Mouse (Mus musculus) limb, embryonic 15.5 days (tissue): ENCODE measurements around the gene Szt2. TPM values are rescaled to one million over a fixed set of nuclear protein-coding genes. Genes with fewer than 3 reads are reported as not detected.

ENCODE experiments used
- ATAC-seq: fragments of 200-750 bp; cut with Nextera tagmentation; 2 replicates; pipeline ENCODE4 v1.8.0; 2017; ENCODE audit warnings: low read depth, moderate TSS enrichment; ENCODE audit not compliant: insufficient number of reproducible peaks, low FRiP score, low TSS enrichment
- H3K27ac ChIP-seq: fragments of 300-500 bp; sonication (generic); 2 replicates; pipeline ENCODE4 v1.5.1; 2015; ENCODE audit warnings: moderate library complexity, mild to moderate bottlenecking, inconsistent platforms
- H3K27me3 ChIP-seq: fragments of 300-500 bp; sonication (generic); 2 replicates; pipeline ENCODE4 v1.6.1; 2015; ENCODE audit warnings: inconsistent platforms
- H3K36me3 ChIP-seq: fragments of 300-500 bp; sonication (generic); 2 replicates; pipeline ENCODE4 v1.6.1; 2015; ENCODE audit warnings: inconsistent platforms
- H3K4me1 ChIP-seq: fragments of 300-500 bp; sonication (generic); 2 replicates; pipeline ENCODE4 v1.6.1; 2015; ENCODE audit warnings: inconsistent platforms
- H3K4me2 ChIP-seq: fragments of 300-500 bp; sonication (generic); 2 replicates; pipeline ENCODE4 v1.6.1; 2015; ENCODE audit warnings: mild to moderate bottlenecking, inconsistent platforms
- H3K4me3 ChIP-seq: fragments of 300-500 bp; sonication (generic); 2 replicates; pipeline ENCODE4 v1.5.1; 2015; ENCODE audit warnings: mild to moderate bottlenecking, inconsistent platforms
- H3K9ac ChIP-seq: fragments of 300-500 bp; sonication (generic); 2 replicates; pipeline ENCODE4 v1.6.1; 2015; ENCODE audit warnings: inconsistent platforms
- H3K9me3 ChIP-seq: fragments of 300-500 bp; sonication (generic); 2 replicates; pipeline ENCODE4 v1.6.1; 2016; ENCODE audit warnings: inconsistent platforms
- WGBS: fragments of 180-500 bp; shearing (Covaris S2); methylation state at CpG from one replicate; pipeline ENCODE4 v1.1.7; 2015; 5-methylcytosine and 5-hydroxymethylcytosine counted together
- polyA plus RNA-seq: library from polyadenylated mRNA; unstranded; fragments of >200 nt; fragmentation: Nextera tagmentation; extraction: Ambion mirVana; gene quantifications from 2 replicates; pipeline ENCODE4 v1.2.1, GENCODE M21; 2015

Gene Szt2
- polyA plus RNA-seq, 1 experiment from 2014 or later = 7.9 TPM

GRCm38 (mm10) chr4:118364641-118365040 lies 44.4 kb downstream of the Szt2 start:
- Histone ChIP-seq H3K9ac (no peak overlapping the region), H3K36me3 (peaks cover 73% of the 10 kb centered on the region), H3K9me3 (no peaks in the 10 kb centered on the region), H3K4me3 (no peak overlapping the region), H3K27me3 (no peaks in the 10 kb centered on the region), H3K27ac (no peak overlapping the region), H3K4me2 (no peak overlapping the region), H3K4me1 (peaks cover 12% of the 10 kb centered on the region)
- WGBS = 92% methylated on average over 13 of the region's 13 CpGs
- no peak for ATAC-seq

- peaks cover 66% of the 10 kb centered on the region for H3K36me3 ChIP-seq
Observed at GRCm38 (mm10) chr4:118363985-118364384, 45.1 kb downstream of the Szt2 start.

DNA sequence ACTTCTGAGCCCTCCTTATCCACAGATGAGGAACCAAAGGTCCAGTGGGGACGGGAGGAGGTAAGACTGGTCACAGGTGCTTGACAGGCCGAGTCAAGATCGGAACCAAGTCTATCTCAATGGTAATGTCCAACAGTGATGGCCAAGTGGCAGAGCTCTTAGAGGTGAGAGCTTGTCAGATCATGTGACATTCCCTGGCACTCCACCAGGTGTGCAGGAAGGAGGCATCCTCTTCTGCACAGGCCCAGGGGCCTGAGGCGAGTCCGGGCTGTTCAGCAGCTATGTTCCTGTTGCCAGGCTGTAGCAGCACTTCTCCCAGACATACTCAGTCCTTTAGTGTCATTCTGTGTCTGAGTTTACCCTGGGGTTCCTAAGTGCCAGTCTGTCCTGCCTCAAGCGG lies 46.2 kb downstream of the Szt2 start:
- H3K27me3 ChIP-seq = no peaks in the 10 kb centered on the region
- no peak overlapping the region for H3K9ac ChIP-seq
- H3K9me3 ChIP-seq = no peaks in the 10 kb centered on the region
- H3K36me3 ChIP-seq = peaks cover 55% of the 10 kb centered on the region
- H3K4me3 ChIP-seq = no peak overlapping the region
- H3K4me1 ChIP-seq = peaks cover 16% of the 10 kb centered on the region
- no peak overlapping the region for H3K4me2 ChIP-seq
- H3K27ac ChIP-seq = no peak overlapping the region
- 84% methylated on average over 6 of the region's 6 CpGs for WGBS
- ATAC-seq = no peak

More at GRCm38 (mm10) chr4:118363985-118364384, 45.1 kb downstream of the Szt2 start:
- Histone ChIP-seq H3K4me2 (no peak overlapping the region), H3K27ac (no peak overlapping the region), H3K9me3 (no peaks in the 10 kb centered on the region), H3K27me3 (no peaks in the 10 kb centered on the region), H3K9ac (no peak overlapping the region), H3K4me3 (no peak overlapping the region), H3K4me1 (peaks cover 16% of the 10 kb centered on the region)
- no peak for ATAC-seq
- WGBS = 99% methylated on average over 3 of the region's 3 CpGs

DNA sequence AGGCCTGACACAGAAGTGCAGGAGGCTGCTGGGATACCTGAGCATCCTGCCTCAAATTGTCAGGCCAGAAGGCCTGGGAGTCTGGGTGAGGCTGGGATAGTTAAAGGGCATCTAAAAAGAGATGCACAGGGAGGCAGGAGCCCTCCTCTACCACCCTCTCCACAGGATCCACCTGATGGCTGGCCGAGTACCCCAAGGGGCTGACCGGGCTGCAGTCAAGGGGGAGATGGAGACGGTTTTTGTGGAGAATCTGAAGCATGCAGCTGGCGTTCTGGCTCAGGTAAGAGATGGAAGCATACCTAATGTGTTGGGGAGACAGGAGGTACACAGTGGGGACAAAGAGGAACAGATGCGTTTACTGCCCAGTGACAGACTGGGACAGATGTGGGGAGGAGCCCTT lies 47.6 kb downstream of the Szt2 start:
- Histone ChIP-seq H3K4me2 (no peak overlapping the region), H3K4me1 (peaks cover 16% of the 10 kb centered on the region), H3K9ac (no peak overlapping the region), H3K27me3 (no peaks in the 10 kb centered on the region), H3K4me3 (no peak overlapping the region), H3K36me3 (peaks cover 47% of the 10 kb centered on the region), H3K27ac (no peak overlapping the region), H3K9me3 (no peaks in the 10 kb centered on the region)
- WGBS = 88% methylated on average over 5 of the region's 5 CpGs
- ATAC-seq = no peak

DNA sequence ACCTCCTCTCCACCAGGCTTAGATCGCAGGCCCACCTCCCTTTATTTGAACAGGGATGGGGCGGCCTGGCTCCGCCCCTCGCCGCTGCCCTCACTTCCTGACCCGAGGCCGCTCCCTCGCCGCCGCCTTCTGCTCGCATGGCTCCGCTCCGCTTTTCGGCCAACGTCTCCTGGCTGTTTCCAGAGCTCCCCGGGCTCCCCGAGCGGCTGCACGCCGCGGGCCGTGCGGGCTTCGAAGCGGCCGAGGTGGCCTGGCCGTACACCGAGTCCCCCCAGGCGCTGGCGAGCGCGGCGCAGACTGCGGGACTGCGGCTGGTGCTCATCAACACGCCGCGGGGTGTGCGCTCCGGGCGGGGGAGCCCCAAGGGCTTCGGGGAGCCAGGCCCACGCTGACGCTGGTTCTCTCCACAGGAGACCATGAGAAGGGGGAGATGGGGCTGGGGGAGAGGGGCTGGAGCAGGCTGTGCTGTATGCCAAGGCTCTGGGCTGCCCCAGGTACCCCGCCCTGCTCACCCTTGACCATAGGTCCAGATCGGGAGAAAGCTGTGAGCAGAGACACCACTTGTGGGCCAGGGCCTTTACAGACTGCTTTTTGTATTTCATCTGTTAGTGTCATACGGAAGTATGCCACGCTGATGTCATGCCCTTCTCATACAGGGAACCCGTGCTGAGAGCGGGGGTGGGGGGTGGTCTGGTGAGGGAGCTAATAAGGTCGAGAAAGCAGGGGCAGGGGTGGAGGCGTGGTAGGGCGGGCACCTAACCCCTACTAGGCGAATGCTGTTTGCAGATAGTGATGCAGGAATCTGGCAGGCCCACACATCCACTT lies 49.0 kb downstream of the Szt2 start:
- peak; percentile 80 for ATAC-seq
- no peaks in the 10 kb centered on the region for H3K9me3 ChIP-seq
- H3K4me1 ChIP-seq = peaks cover 16% of the 10 kb centered on the region
- 1% methylated on average over 54 of the region's 54 CpGs for WGBS
- H3K9ac ChIP-seq = peak overlapping the region; percentile 82
- peaks cover 34% of the 10 kb centered on the region for H3K36me3 ChIP-seq
- H3K27me3 ChIP-seq = no peaks in the 10 kb centered on the region
- H3K4me2 ChIP-seq = peak overlapping the region; percentile 91
- peak overlapping the region; percentile 73 for H3K4me3 ChIP-seq
- H3K27ac ChIP-seq = peak overlapping the region; percentile 90

GRCm38 (mm10) chr4:118359211-118359895 lies 49.7 kb downstream of the Szt2 start:
- H3K27me3 ChIP-seq = no peaks in the 10 kb centered on the region
- H3K4me3 ChIP-seq = peak overlapping the region; percentile 73
- peaks cover 16% of the 10 kb centered on the region for H3K4me1 ChIP-seq
- 13% methylated on average over 21 of the region's 21 CpGs for WGBS
- H3K4me2 ChIP-seq = peak overlapping the region; percentile 91
- peak overlapping the region; percentile 90 for H3K27ac ChIP-seq
- no peaks in the 10 kb centered on the region for H3K9me3 ChIP-seq
- peak overlapping the region; percentile 82 for H3K9ac ChIP-seq
- peak; percentile 17 for ATAC-seq
- H3K36me3 ChIP-seq = peaks cover 26% of the 10 kb centered on the region

DNA sequence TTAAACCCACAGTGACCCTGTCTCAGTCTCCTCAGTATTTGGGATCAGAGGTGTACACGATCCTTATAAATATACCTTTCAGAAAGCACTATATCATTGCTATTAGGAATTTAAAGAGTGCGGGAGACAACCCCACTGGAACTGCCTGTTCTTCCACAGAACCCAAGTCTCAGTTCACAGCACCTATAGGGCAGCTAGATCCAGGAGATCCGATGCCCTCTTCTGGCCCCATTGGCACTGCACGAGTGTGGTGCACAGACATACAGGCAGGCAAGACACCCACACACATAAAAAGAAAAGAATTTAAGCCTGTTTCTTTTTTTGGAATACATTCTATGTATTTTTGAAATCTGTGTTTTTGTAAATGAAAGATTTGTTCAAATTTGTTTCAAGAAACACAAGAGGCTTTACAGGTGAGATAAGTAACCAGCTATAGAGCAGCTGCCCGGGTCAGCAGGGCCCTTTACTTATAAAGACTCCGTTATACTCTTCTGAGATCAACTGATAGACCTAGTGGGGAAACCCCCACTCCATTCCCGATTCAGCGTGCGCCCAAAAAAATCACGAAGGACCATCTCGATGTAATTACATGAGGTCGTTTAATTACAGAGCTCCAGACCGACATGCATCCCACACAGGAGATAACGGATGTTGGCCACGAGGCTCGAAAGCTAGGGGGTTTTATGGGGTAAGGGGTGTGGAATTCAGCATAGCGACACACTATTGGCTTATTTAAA lies 50.7 kb downstream of the Szt2 start:
- Histone ChIP-seq H3K9me3 (no peaks in the 10 kb centered on the region), H3K36me3 (peaks cover 17% of the 10 kb centered on the region), H3K4me2 (no peak overlapping the region), H3K4me3 (no peak overlapping the region), H3K27me3 (no peaks in the 10 kb centered on the region), H3K9ac (no peak overlapping the region), H3K27ac (no peak overlapping the region), H3K4me1 (peaks cover 16% of the 10 kb centered on the region)
- ATAC-seq = no peak
- WGBS = 76% methylated on average over 17 of the region's 17 CpGs

DNA sequence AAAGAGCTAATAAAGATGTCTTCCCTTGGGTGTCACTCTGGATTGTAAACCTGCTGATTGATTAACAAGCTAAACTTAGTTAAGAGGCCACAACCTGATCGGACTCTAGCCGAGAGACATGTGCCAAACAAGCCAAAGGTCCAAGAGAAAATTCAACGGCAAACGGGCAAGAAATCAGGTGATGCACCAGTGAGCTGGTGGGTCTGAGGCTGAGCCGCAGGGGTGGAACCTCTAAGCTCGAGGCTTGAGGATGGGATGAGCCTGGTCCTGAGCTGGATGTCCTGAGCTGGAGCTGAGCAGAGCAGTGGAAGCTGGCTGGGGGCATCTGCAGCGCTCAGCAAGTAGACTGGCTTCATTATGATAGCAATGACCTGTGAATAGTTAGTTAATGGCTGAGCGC lies 51.6 kb downstream of the Szt2 start:
- Histone ChIP-seq H3K4me3 (no peak overlapping the region), H3K36me3 (peaks cover 9% of the 10 kb centered on the region), H3K4me2 (no peak overlapping the region), H3K4me1 (peaks cover 16% of the 10 kb centered on the region), H3K27me3 (no peaks in the 10 kb centered on the region), H3K27ac (no peak overlapping the region), H3K9me3 (no peaks in the 10 kb centered on the region), H3K9ac (no peak overlapping the region)
- ATAC-seq = no peak
- 67% methylated on average over 8 of the region's 8 CpGs for WGBS

DNA sequence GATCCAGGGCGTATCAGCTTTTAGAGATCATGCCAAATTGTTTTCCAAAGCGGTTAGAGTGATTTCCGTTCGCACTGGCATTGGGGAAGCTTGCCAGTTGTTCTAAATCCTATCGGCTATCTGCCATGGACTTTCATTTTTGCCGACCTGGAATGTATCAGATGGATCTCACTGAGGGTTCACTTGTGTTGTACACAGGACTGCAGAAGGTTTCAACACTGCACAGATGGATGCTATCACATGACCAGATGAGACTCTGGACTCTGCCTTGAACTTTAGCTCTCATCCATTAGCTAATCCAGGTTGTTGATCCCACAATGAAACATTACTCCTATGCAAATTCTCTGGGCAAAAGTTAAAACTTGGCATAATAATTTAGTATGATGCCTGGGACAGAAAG lies 52.3 kb downstream of the Szt2 start:
- Histone ChIP-seq H3K4me1 (peaks cover 16% of the 10 kb centered on the region), H3K9ac (no peak overlapping the region), H3K27ac (no peak overlapping the region), H3K4me2 (no peak overlapping the region), H3K36me3 (peaks cover 1% of the 10 kb centered on the region; the same call in 1 of the 2 replicates), H3K9me3 (no peaks in the 10 kb centered on the region), H3K4me3 (no peak overlapping the region), H3K27me3 (no peaks in the 10 kb centered on the region)
- no peak for ATAC-seq
- WGBS = 81% methylated on average over 6 of the region's 6 CpGs

- no peak overlapping the region for H3K4me2 ChIP-seq
- no peaks in the 10 kb centered on the region for H3K27me3 ChIP-seq
- WGBS = 76% methylated on average over 3 of the region's 3 CpGs
- H3K27ac ChIP-seq = no peak overlapping the region
- H3K9ac ChIP-seq = no peak overlapping the region
- H3K4me3 ChIP-seq = no peak overlapping the region
- ATAC-seq = no peak
- H3K4me1 ChIP-seq = peaks cover 3% of the 10 kb centered on the region; the same call in 1 of the 2 replicates
- no peaks in the 10 kb centered on the region for H3K9me3 ChIP-seq
- no peaks in the 10 kb centered on the region for H3K36me3 ChIP-seq
Observed at GRCm38 (mm10) chr4:118354289-118354688, 54.8 kb downstream of the Szt2 start.

DNA sequence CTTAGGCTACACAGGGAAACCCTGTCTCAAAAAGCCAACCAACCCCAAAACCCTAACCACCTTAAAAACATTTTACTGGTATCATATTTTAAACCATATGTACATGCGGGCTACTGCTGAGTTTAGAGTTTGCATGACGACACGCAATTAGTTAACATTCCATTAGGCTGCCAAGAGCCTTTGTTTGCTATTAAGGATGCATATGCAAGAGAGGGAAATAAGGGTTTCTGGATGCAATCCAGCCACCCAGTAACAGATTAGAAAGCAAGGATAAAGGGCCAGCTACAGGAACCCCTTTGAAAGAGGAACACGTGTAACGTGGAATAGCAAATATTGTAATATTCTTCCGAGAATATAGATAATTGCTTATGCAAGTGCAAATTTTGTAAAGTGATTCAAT lies 55.4 kb downstream of the Szt2 start:
- no peak for ATAC-seq
- H3K36me3 ChIP-seq = no peaks in the 10 kb centered on the region
- peaks cover under 1% of the 10 kb centered on the region; the same call in 1 of the 2 replicates for H3K4me1 ChIP-seq
- 65% methylated on average over 6 of the region's 6 CpGs for WGBS
- H3K4me2 ChIP-seq = no peak overlapping the region
- H3K27me3 ChIP-seq = no peaks in the 10 kb centered on the region
- no peak overlapping the region for H3K4me3 ChIP-seq
- no peaks in the 10 kb centered on the region for H3K9me3 ChIP-seq
- no peak overlapping the region for H3K9ac ChIP-seq
- H3K27ac ChIP-seq = no peak overlapping the region

- H3K36me3 ChIP-seq = no peaks in the 10 kb centered on the region
- H3K4me2 ChIP-seq = no peak overlapping the region
- no peak overlapping the region for H3K27ac ChIP-seq
- no peak for ATAC-seq
- H3K27me3 ChIP-seq = no peaks in the 10 kb centered on the region
- H3K4me3 ChIP-seq = no peak overlapping the region
- no peaks in the 10 kb centered on the region for H3K9me3 ChIP-seq
- peaks cover 4% of the 10 kb centered on the region; the same call in 1 of the 2 replicates for H3K4me1 ChIP-seq
- WGBS = 74% methylated on average over 3 of the region's 3 CpGs
- H3K9ac ChIP-seq = no peak overlapping the region
Observed at GRCm38 (mm10) chr4:118351828-118352227, 57.2 kb downstream of the Szt2 start.
